Mouse (Mus musculus) embryonic fibroblast, embryonic 13.5 days (primary cell): ENCODE data around the gene Gcnt2. TPM values are rescaled to one million over a fixed set of nuclear protein-coding genes. Genes with fewer than 3 reads are reported as not detected.

Source experiments
- H3K27ac ChIP-seq: 2 replicates; pipeline ENCODE4 v1.5.1; 2012; ENCODE audit warnings: low read length, control low read depth, inconsistent platforms; ENCODE audit not compliant: insufficient read depth
- H3K4me1 ChIP-seq: 2 replicates; pipeline ENCODE4 v1.6.1; 2011; ENCODE audit warnings: low read length; ENCODE audit not compliant: control insufficient read depth, insufficient read depth
- H3K4me3 ChIP-seq: 2 replicates; pipeline ENCODE4 v1.5.1; 2011; ENCODE audit warnings: mild to moderate bottlenecking, control low read depth, low read length; ENCODE audit not compliant: insufficient read depth
- CTCF ChIP-seq: IDR thresholded peaks from 2 replicates; pipeline ENCODE4 v1.5.1; 2011; ENCODE audit warnings: mild to moderate bottlenecking, control low read depth, low read length, moderate library complexity, borderline replicate concordance; ENCODE audit not compliant: insufficient read depth
- POLR2A ChIP-seq: IDR thresholded peaks from 2 replicates; pipeline ENCODE4 v1.6.1; 2011; ENCODE audit warnings: low read depth, mild to moderate bottlenecking, control low read depth, low read length, moderate library complexity
- polyA plus RNA-seq: library from polyadenylated mRNA; stranded (reverse); fragments of >200 nt; gene quantifications from 2 replicates; pipeline ENCODE4 v1.2.4, GENCODE M21; 2011; ENCODE audit warnings: low read depth; ENCODE audit not compliant: missing spikeins, insufficient read length

The Gcnt2 gene
- polyA plus RNA-seq, 1 experiment, result 12.8 TPM

DNA sequence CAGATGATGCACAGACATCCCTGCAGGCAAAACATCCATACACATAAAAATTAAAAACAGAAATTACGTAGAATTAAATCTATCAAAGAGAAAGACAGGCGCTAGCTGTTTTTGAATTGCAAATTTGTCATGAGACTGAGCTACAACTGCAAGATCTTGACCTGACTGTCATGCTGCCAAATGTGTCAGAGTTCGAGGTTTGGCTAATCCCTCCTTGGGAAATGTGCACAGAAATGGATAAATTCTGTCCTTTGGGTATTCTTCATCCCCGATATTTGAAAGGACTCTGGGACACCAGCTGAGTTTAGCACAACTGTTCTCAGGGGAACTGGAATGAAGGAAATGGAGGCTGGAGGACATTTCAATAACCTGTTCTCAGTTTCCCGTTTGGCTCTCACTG is 41.7 kb downstream of the Gcnt2 start:
- Histone ChIP-seq H3K27ac (0 out of 2 replicates have a peak overlapping the region, but pooled peaks have one; percentile 77), H3K4me3 (no peak overlapping the region), H3K4me1 (peaks cover 17% of the 10 kb centered on the region)
- TF ChIP-seq POLR2A, result no peak
- no peak for TF ChIP-seq CTCF

DNA sequence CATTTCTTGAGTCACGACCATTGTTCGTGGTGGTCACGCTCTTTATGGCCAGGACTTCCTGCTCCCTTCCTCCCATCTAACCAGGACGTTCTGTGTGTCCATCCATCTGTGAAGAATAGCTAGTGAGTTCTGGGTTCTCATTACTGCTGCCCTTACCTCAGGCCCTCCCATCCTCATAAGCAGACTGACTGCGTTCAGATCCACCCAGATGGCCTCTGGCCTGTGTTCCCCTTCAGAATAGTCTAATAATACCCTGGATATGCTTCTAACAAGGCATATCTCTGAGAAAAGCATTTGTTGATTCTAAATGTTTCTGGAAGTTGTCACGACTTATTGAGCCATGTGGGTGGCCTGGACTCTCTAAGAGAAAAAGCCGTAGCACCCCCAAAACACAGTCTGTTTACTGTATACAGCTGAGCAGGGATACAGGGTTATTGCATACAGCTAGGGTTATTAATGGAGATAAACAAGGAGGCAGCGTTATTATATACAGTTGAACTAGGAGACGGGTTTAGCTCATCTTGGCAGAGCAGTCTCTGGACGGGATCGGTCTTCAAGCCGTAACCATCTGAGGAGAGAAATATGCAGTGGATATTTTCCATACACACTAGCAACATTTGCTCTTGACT is 42.4 kb downstream of the Gcnt2 start:
- Histone ChIP-seq H3K4me1 (peaks cover 17% of the 10 kb centered on the region), H3K4me3 (no peak overlapping the region), H3K27ac (no peak overlapping the region)
- no peak for TF ChIP-seq CTCF
- no peak for TF ChIP-seq POLR2A

DNA sequence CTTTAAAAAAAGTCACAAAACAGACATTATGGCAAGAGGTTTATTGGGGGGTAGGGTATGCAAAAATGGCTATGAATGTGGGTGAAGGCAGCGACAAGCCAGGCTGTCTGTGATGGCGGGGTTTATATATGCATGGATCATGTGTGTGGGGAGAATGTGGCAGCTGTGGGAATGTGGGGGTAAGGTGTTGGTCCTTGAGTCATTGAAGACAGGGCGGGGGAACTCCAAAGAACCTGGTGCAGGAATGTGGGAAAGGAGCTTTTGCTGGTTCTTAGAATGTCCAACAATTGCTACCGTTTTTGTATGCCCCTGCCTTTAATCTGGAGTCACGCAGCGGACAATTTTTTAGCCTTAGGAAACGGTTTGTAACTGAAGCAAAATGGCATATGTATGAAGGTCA is 44.5 kb downstream of the Gcnt2 start:
- Histone ChIP-seq H3K4me3 (no peak overlapping the region), H3K4me1 (peaks cover 17% of the 10 kb centered on the region)
- TF ChIP-seq CTCF, result no peak
- no peak for TF ChIP-seq POLR2A

GRCm38 (mm10) chr13:40906528-40906927 is 47.0 kb downstream of the Gcnt2 start:
- H3K4me3 ChIP-seq, result no peak overlapping the region
- TF ChIP-seq CTCF (no peak), POLR2A (no peak)
- no peak overlapping the region for H3K27ac ChIP-seq
- peaks cover 3% of the 10 kb centered on the region; the same call in 1 of the 2 replicates for H3K4me1 ChIP-seq

More for the DNA sequence above, 44.5 kb downstream of the Gcnt2 start:
- no peak overlapping the region for H3K27ac ChIP-seq

GRCm38 (mm10) chr13:40907274-40907673 is 47.7 kb downstream of the Gcnt2 start:
- no peak for TF ChIP-seq POLR2A
- TF ChIP-seq CTCF, result no peak
- Histone ChIP-seq H3K27ac (no peak overlapping the region), H3K4me3 (no peak overlapping the region), H3K4me1 (no peaks in the 10 kb centered on the region)

- no peak for TF ChIP-seq CTCF
- no peak for TF ChIP-seq POLR2A
- Histone ChIP-seq H3K4me3 (no peak overlapping the region), H3K4me1 (no peaks in the 10 kb centered on the region), H3K27ac (no peak overlapping the region)
Measured at GRCm38 (mm10) chr13:40908044-40908443, 48.5 kb downstream of the Gcnt2 start.

- Histone ChIP-seq H3K4me3 (no peak overlapping the region), H3K4me1 (no peaks in the 10 kb centered on the region), H3K27ac (no peak overlapping the region)
- TF ChIP-seq POLR2A (no peak), CTCF (no peak)
Measured at GRCm38 (mm10) chr13:40909060-40909459, 49.5 kb downstream of the Gcnt2 start.

GRCm38 (mm10) chr13:40910047-40910446 is 50.5 kb downstream of the Gcnt2 start:
- H3K4me3 ChIP-seq, result no peak overlapping the region
- no peaks in the 10 kb centered on the region for H3K4me1 ChIP-seq
- no peak overlapping the region for H3K27ac ChIP-seq
- TF ChIP-seq POLR2A (no peak), CTCF (no peak)

GRCm38 (mm10) chr13:40911951-40912350 is 52.4 kb downstream of the Gcnt2 start:
- Histone ChIP-seq H3K4me1 (peaks cover 5% of the 10 kb centered on the region), H3K4me3 (no peak overlapping the region), H3K27ac (no peak overlapping the region)
- TF ChIP-seq POLR2A (no peak), CTCF (no peak)

DNA sequence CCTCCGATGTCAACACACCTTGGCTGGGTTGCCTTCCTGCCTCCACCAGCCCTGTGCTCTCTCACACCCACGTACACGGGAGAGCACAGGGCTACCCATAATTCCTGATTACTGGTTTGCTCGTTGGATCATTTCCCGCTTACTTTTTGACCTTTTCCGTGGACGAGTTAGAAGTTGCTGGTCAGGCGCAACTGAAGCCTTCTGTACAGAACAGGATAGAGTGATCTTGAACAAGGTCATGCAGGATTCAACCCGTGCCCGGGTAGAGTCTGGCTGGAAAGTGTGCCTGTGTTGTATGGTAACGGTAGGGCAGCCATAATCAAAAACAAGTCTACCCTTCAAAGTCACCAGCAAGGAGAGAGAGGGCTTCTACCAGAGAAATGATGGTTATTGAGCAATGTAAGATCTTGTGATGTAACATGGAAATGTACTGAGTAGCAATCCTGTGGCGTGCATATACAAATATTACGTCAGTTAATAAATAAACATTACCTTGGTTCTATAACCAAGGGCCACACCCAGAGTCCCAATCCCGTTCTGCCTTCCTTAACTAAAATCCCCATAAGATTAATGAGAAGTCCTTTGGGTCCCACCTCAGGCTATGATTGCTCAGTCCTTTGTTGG is 54.0 kb downstream of the Gcnt2 start:
- no peak overlapping the region for H3K4me3 ChIP-seq
- TF ChIP-seq POLR2A (no peak), CTCF (no peak)
- peaks cover 5% of the 10 kb centered on the region for H3K4me1 ChIP-seq
- no peak overlapping the region for H3K27ac ChIP-seq
